Mouse (Mus musculus) megakaryocyte, embryonic 14.5 days (primary cell): ENCODE results near the gene Pklr. TPM values are rescaled to one million over a fixed set of nuclear protein-coding genes. Genes with fewer than 3 reads are reported as not detected.

ENCODE experiments used
- H3K27me3 ChIP-seq: replicated peaks from 2 replicates; pipeline ENCODE3; 2012; ENCODE audit warnings: inconsistent platforms
- H3K36me3 ChIP-seq: replicated peaks from 2 replicates; pipeline ENCODE3; 2012; ENCODE audit warnings: low read length, inconsistent platforms, mixed read lengths
- H3K4me1 ChIP-seq: 2 replicates; pipeline ENCODE4 v1.6.1; 2012; ENCODE audit warnings: inconsistent platforms
- H3K4me3 ChIP-seq: replicated peaks from 2 replicates; pipeline ENCODE3; 2012; ENCODE audit warnings: moderate library complexity, mild to moderate bottlenecking, inconsistent platforms
- H3K9me3 ChIP-seq: 2 replicates; pipeline ENCODE4 v1.6.1; 2012; ENCODE audit warnings: inconsistent platforms
- FLI1 ChIP-seq: IDR thresholded peaks from 2 replicates; pipeline ENCODE4 v1.6.1; 2012; ENCODE audit warnings: low read length, inconsistent platforms, mixed read lengths
- GATA1 ChIP-seq: IDR thresholded peaks from 3 replicates; pipeline ENCODE4 v1.6.1; 2012; ENCODE audit warnings: mixed read lengths, low read length, inconsistent platforms, borderline replicate concordance
- polyA plus RNA-seq: library from polyadenylated mRNA; stranded (reverse); fragments of >175 nt; gene quantifications from 2 replicates; pipeline ENCODE4 v1.2.3, GENCODE M21; 2012; ENCODE audit warnings: low replicate concordance; ENCODE audit not compliant: insufficient read depth

The Pklr gene
- polyA plus RNA-seq, 1 experiment: 0.26 TPM

- TF ChIP-seq FLI1 (no peak), GATA1 (no peak)
- Histone ChIP-seq H3K4me3 (no peak overlapping the region), H3K36me3 (peaks cover 35% of the 10 kb centered on the region), H3K9me3 (no peaks in the 10 kb centered on the region), H3K27me3 (no peaks in the 10 kb centered on the region), H3K4me1 (peaks cover 66% of the 10 kb centered on the region)
These were observed 52.5 kb downstream of the Pklr start for GRCm38 (mm10) chr3:89188478-89188875.

GRCm38 (mm10) chr3:89190436-89190835, 54.5 kb downstream of the Pklr start:
- H3K4me3 ChIP-seq: no peak overlapping the region

GRCm38 (mm10) chr3:89193351-89193750, 57.4 kb downstream of the Pklr start:
- H3K9me3 ChIP-seq: no peaks in the 10 kb centered on the region
- peaks cover 6% of the 10 kb centered on the region for H3K36me3 ChIP-seq
- peaks cover 2% of the 10 kb centered on the region for H3K27me3 ChIP-seq
- H3K4me3 ChIP-seq: no peak overlapping the region
- H3K4me1 ChIP-seq: peaks cover 42% of the 10 kb centered on the region
- no peak for TF ChIP-seq FLI1
- no peak for TF ChIP-seq GATA1

More at GRCm38 (mm10) chr3:89190436-89190835, 54.5 kb downstream of the Pklr start:
- Histone ChIP-seq H3K4me1 (peaks cover 53% of the 10 kb centered on the region), H3K9me3 (no peaks in the 10 kb centered on the region), H3K27me3 (no peaks in the 10 kb centered on the region), H3K36me3 (peaks cover 29% of the 10 kb centered on the region)
- no peak for TF ChIP-seq FLI1

- peaks cover 38% of the 10 kb centered on the region for H3K4me1 ChIP-seq
- TF ChIP-seq FLI1: no peak
- TF ChIP-seq GATA1: no peak
- peaks cover under 1% of the 10 kb centered on the region for H3K36me3 ChIP-seq
- peaks cover 2% of the 10 kb centered on the region for H3K27me3 ChIP-seq
- no peaks in the 10 kb centered on the region for H3K9me3 ChIP-seq
- H3K4me3 ChIP-seq: no peak overlapping the region
These were observed 57.9 kb downstream of the Pklr start for GRCm38 (mm10) chr3:89193853-89194252.

Other genes with a start within 250 kb of the Pklr start
- gene Msto1, start 222.1 kb upstream of the Pklr start, polyA plus RNA-seq: 11.3 and 22.7 TPM in 2 replicates
- 0.45 and 0.95 TPM in 2 replicates for gene Ash1l, start 185.5 kb upstream of the Pklr start, polyA plus RNA-seq
- 21.0 and 86.4 TPM in 2 replicates for gene Dap3, start 185.0 kb upstream of the Pklr start, polyA plus RNA-seq
- 10.9 and 15.1 TPM in 2 replicates for gene Rusc1, start 42.8 kb upstream of the Pklr start, polyA plus RNA-seq
- 14.8 and 27.6 TPM in 2 replicates for gene Gm43738, start 35.0 kb upstream of the Pklr start, polyA plus RNA-seq
- gene Fdps, start 34.2 kb upstream of the Pklr start, polyA plus RNA-seq: 48.9 and 51.3 TPM in 2 replicates
- gene Hcn3, start 24.1 kb downstream of the Pklr start, polyA plus RNA-seq: 0.36 and 0.68 TPM in 2 replicates
- gene Clk2, start 28.7 kb downstream of the Pklr start, polyA plus RNA-seq: 12.9 and 13.3 TPM in 2 replicates
- gene Scamp3, start 41.3 kb downstream of the Pklr start, polyA plus RNA-seq: 180 and 256 TPM in 2 replicates
- 23.3 and 39.8 TPM in 2 replicates for gene Fam189b, start 47.0 kb downstream of the Pklr start, polyA plus RNA-seq
- gene Gba, start 66.8 kb downstream of the Pklr start, polyA plus RNA-seq: 8.5 and 10.8 TPM in 2 replicates
- gene Thbs3, start 79.0 kb downstream of the Pklr start, polyA plus RNA-seq: 0.07 TPM in 1 of 2 replicates, not detected in the other
- 299 and 549 TPM in 2 replicates for gene Mtx1, start 90.9 kb downstream of the Pklr start, polyA plus RNA-seq
- gene Muc1, start 92.9 kb downstream of the Pklr start, polyA plus RNA-seq: 0.29 and 1.2 TPM in 2 replicates
- gene Krtcap2, start 109.8 kb downstream of the Pklr start, polyA plus RNA-seq: 81.0 and 225 TPM in 2 replicates
- 1.8 and 2.1 TPM in 2 replicates for gene Trim46, start 110.2 kb downstream of the Pklr start, polyA plus RNA-seq
- 435 and 701 TPM in 2 replicates for gene Dpm3, start 123.2 kb downstream of the Pklr start, polyA plus RNA-seq
- 7.0 and 25.0 TPM in 2 replicates for gene Slc50a1, start 134.4 kb downstream of the Pklr start, polyA plus RNA-seq
- 0.16 TPM in 1 of 2 replicates, not detected in the other for gene Efna1, start 145.0 kb downstream of the Pklr start, polyA plus RNA-seq
- gene Efna3, start 186.8 kb downstream of the Pklr start, polyA plus RNA-seq: not detected in 2 replicates
- gene Efna4, start 201.9 kb downstream of the Pklr start, polyA plus RNA-seq: 0.29 TPM in 1 of 2 replicates, not detected in the other
- 36.8 and 135 TPM in 2 replicates for gene Adam15, start 213.9 kb downstream of the Pklr start, polyA plus RNA-seq
- gene Dcst2, start 225.8 kb downstream of the Pklr start, polyA plus RNA-seq: not detected in 2 replicates
- not detected in 2 replicates for gene Dcst1, start 229.1 kb downstream of the Pklr start, polyA plus RNA-seq